Mouse (Mus musculus): ENCODE data around the gene Plaur.

- TF ChIP-seq GATA1 (IDR thresholded peaks at IDR 0.05; ENCODE audit: borderline replicate concordance, low read length), result no peak
- no peak for TF ChIP-seq FLI1 (IDR thresholded peaks at IDR 0.05; ENCODE audit: low read length)
These were observed 36.4 kb upstream of the Plaur start for GRCm38 (mm10) chr7:24425919-24426318.
